Mouse (Mus musculus) G1E (cell line): ENCODE data around the gene Vill. TPM values are rescaled to one million over a fixed set of nuclear protein-coding genes. Genes with fewer than 3 reads are reported as not detected.

ENCODE experiments used
- ATAC-seq: 2 replicates; pipeline ENCODE4 v1.8.0; 2016; ENCODE audit warnings: mild to moderate bottlenecking; ENCODE audit not compliant: insufficient number of reproducible peaks, poor library complexity, low FRiP score, severe bottlenecking; ENCODE audit errors: extremely low read depth
- DNase-seq: peaks from one replicate; pipeline ENCODE4 v3.0.0; 2012; ENCODE audit warnings: low spot score
- H3K27me3 ChIP-seq: 2 replicates; pipeline ENCODE4 v1.6.1; 2012; ENCODE audit warnings: mild to moderate bottlenecking, low read length, inconsistent platforms; ENCODE audit not compliant: insufficient read depth
- H3K36me3 ChIP-seq: replicated peaks from 2 replicates; pipeline ENCODE3; 2012; ENCODE audit warnings: mild to moderate bottlenecking, inconsistent platforms
- H3K4me1 ChIP-seq: 2 replicates; pipeline ENCODE4 v1.6.1; 2012; ENCODE audit warnings: low read depth, low read length, inconsistent platforms, mixed read lengths; ENCODE audit not compliant: insufficient read depth
- H3K4me3 ChIP-seq: 2 replicates; pipeline ENCODE4 v1.5.1; 2012; ENCODE audit warnings: low read depth, mild to moderate bottlenecking, inconsistent platforms, low read length, moderate library complexity, mixed read lengths
- H3K9me3 ChIP-seq: replicated peaks from 2 replicates; pipeline ENCODE4 v1.6.1; 2012; ENCODE audit warnings: inconsistent platforms
- CTCF ChIP-seq: IDR thresholded peaks from 2 replicates; pipeline ENCODE4 v1.5.1; 2012; ENCODE audit warnings: low read depth, low read length, inconsistent platforms, mixed read lengths
- GATA1 ChIP-seq: IDR thresholded peaks from 2 replicates; pipeline ENCODE4 v1.6.1; 2012; ENCODE audit warnings: borderline replicate concordance, low read length, inconsistent platforms, mixed read lengths
- GATA2 ChIP-seq: IDR thresholded peaks from 2 replicates; pipeline ENCODE4 v1.6.1; 2012; ENCODE audit warnings: low read depth, low read length, inconsistent platforms, borderline replicate concordance
- POLR2AphosphoS5 ChIP-seq: IDR thresholded peaks from 2 replicates; pipeline ENCODE4 v1.6.1; 2012; ENCODE audit warnings: low read depth, low read length, inconsistent platforms; ENCODE audit not compliant: insufficient replicate concordance
- TAL1 ChIP-seq: conservative IDR thresholded peaks from 2 replicates; pipeline ENCODE4 v1.6.1; 2012; ENCODE audit warnings: low read depth, low read length, inconsistent platforms, mixed read lengths
- polyA plus RNA-seq: library from polyadenylated mRNA; stranded (reverse); fragments of >175 nt; gene quantifications from 2 replicates; pipeline ENCODE4 v1.2.3, GENCODE M21; 2012
- total RNA-seq, 2 experiments: library from RNA; stranded (forward) in 1 of 2; stranded (reverse) in 1 of 2; fragments of 200-1000 nt in 1 of 2; fragments of >200 nt in 1 of 2; fragmentation: Nextera tagmentation in 1 of 2; gene quantifications; 2 replicates each; pipeline ENCODE4 v1.2.3; 2014 to 2017

The Vill gene
- total and polyA plus RNA-seq, 3 experiments = not detected

- no peaks in the 10 kb centered on the region for H3K27me3 ChIP-seq
- H3K4me3 ChIP-seq = no peak overlapping the region
- no peaks in the 10 kb centered on the region for H3K36me3 ChIP-seq
- no peak for DNase-seq
- no peak for TF ChIP-seq POLR2AphosphoS5
- TF ChIP-seq TAL1 = no peak
- TF ChIP-seq GATA1 = no peak
- TF ChIP-seq GATA2 = no peak
- no peak for TF ChIP-seq CTCF
- H3K4me1 ChIP-seq = no peaks in the 10 kb centered on the region
- peaks cover 88% of the 10 kb centered on the region for H3K9me3 ChIP-seq
- no peak for ATAC-seq
Observed at GRCm38 (mm10) chr9:119086451-119086850, 33.9 kb downstream of the Vill start.

GRCm38 (mm10) chr9:119087309-119087708, 34.7 kb downstream of the Vill start:
- no peaks in the 10 kb centered on the region for H3K36me3 ChIP-seq
- TF ChIP-seq GATA2 = no peak
- no peak for TF ChIP-seq CTCF
- no peak for TF ChIP-seq POLR2AphosphoS5
- no peak for TF ChIP-seq TAL1
- no peak for TF ChIP-seq GATA1
- DNase-seq (no peak), ATAC-seq (no peak)
- no peak overlapping the region for H3K4me3 ChIP-seq
- H3K4me1 ChIP-seq = no peaks in the 10 kb centered on the region
- H3K9me3 ChIP-seq = peaks cover 88% of the 10 kb centered on the region
- no peaks in the 10 kb centered on the region for H3K27me3 ChIP-seq

- no peaks in the 10 kb centered on the region for H3K4me1 ChIP-seq
- H3K36me3 ChIP-seq = no peaks in the 10 kb centered on the region
- no peak overlapping the region for H3K4me3 ChIP-seq
- ATAC-seq (no peak), DNase-seq (no peak)
- H3K27me3 ChIP-seq = no peaks in the 10 kb centered on the region
- peaks cover 89% of the 10 kb centered on the region for H3K9me3 ChIP-seq
- TF ChIP-seq GATA2 (no peak), GATA1 (no peak), POLR2AphosphoS5 (no peak), TAL1 (no peak), CTCF (no peak)
Observed at GRCm38 (mm10) chr9:119088148-119088801, 35.7 kb downstream of the Vill start.

GRCm38 (mm10) chr9:119089437-119089836, 36.9 kb downstream of the Vill start:
- Histone ChIP-seq H3K9me3 (peaks cover 94% of the 10 kb centered on the region), H3K36me3 (no peaks in the 10 kb centered on the region), H3K4me1 (no peaks in the 10 kb centered on the region), H3K27me3 (no peaks in the 10 kb centered on the region), H3K4me3 (no peak overlapping the region)
- DNase-seq (no peak), ATAC-seq (no peak)
- TF ChIP-seq GATA1 (no peak), GATA2 (no peak), CTCF (no peak), POLR2AphosphoS5 (no peak), TAL1 (no peak)

- TF ChIP-seq GATA2 (no peak), POLR2AphosphoS5 (no peak), CTCF (no peak), TAL1 (no peak), GATA1 (no peak)
- ATAC-seq = no peak
- Histone ChIP-seq H3K4me3 (no peak overlapping the region), H3K36me3 (no peaks in the 10 kb centered on the region), H3K27me3 (no peaks in the 10 kb centered on the region), H3K9me3 (peaks cover 94% of the 10 kb centered on the region), H3K4me1 (no peaks in the 10 kb centered on the region)
- DNase-seq = no peak
Observed at GRCm38 (mm10) chr9:119090462-119090861, 37.9 kb downstream of the Vill start.

- ATAC-seq (no peak), DNase-seq (no peak)
- Histone ChIP-seq H3K4me1 (no peaks in the 10 kb centered on the region), H3K27me3 (no peaks in the 10 kb centered on the region), H3K4me3 (0 out of 2 replicates have a peak overlapping the region, but pooled peaks have one; percentile 7), H3K9me3 (peaks cover 93% of the 10 kb centered on the region), H3K36me3 (no peaks in the 10 kb centered on the region)
- no peak for TF ChIP-seq CTCF
- TF ChIP-seq TAL1 = no peak
- TF ChIP-seq GATA1 = no peak
- no peak for TF ChIP-seq POLR2AphosphoS5
- TF ChIP-seq GATA2 = no peak
Observed at GRCm38 (mm10) chr9:119091581-119092310, 39.2 kb downstream of the Vill start.
